Mouse (Mus musculus) left cerebral cortex, adult 18-20 months (tissue): Measurements from ENCODE around the gene Hist4h4. TPM values are rescaled to one million over a fixed set of nuclear protein-coding genes. Genes with fewer than 3 reads are reported as not detected.
A peak's percentile ranks its signal among the peaks of the same experiment; 100 is the strongest.

Experiments
- DNase-seq, 2 experiments: peaks; one replicate each; pipeline ENCODE4 v3.0.0; 2021 to 2022; ENCODE audit warnings: low spot score in 2 of 2, mixed read lengths in 1 of 2
- long read RNA-seq, 2 experiments: library from polyadenylated mRNA; stranded (forward); transcript quantifications; one replicate each; pipeline ENCODE4 v2.0.0; 2021
- total RNA-seq, 2 experiments: library from RNA; stranded (reverse); gene quantifications; 2 replicates each; pipeline ENCODE4 v1.2.3; 2021

Hist4h4 gene
- total RNA-seq, result 10 to 100 TPM; 11.3 to 13.2 TPM
- long read RNA-seq, experiment 1, result 0 reads
- long read RNA-seq, experiment 2, result 0 reads

- peak; percentile 95 for DNase-seq
Observed at GRCm38 (mm10) chr6:136803739-136804633, at the start of gene Hist4h4. Gene Hist4h4 (minus strand): TSS chr6:136804415.

- no peak for DNase-seq
Observed at GRCm38 (mm10) chr6:136852762-136853161, 48.5 kb upstream of the Hist4h4 start.

- DNase-seq, result no peak
Observed at GRCm38 (mm10) chr6:136852348-136852747, 48.1 kb upstream of the Hist4h4 start.

GRCm38 (mm10) chr6:136850267-136850666, 46.1 kb upstream of the Hist4h4 start:
- no peak for DNase-seq

- DNase-seq, result no peak
Observed at GRCm38 (mm10) chr6:136848971-136849370, 44.8 kb upstream of the Hist4h4 start.

GRCm38 (mm10) chr6:136848399-136848798, 44.2 kb upstream of the Hist4h4 start:
- no peak for DNase-seq

GRCm38 (mm10) chr6:136847790-136848189, 43.6 kb upstream of the Hist4h4 start:
- DNase-seq, result peak; percentile 42 to 55

GRCm38 (mm10) chr6:136847267-136847666, 43.1 kb upstream of the Hist4h4 start:
- DNase-seq, result no peak

GRCm38 (mm10) chr6:136845706-136846480, 41.7 kb upstream of the Hist4h4 start:
- DNase-seq, result no peak

GRCm38 (mm10) chr6:136844903-136845302, 40.7 kb upstream of the Hist4h4 start:
- DNase-seq, result no peak

GRCm38 (mm10) chr6:136837323-136837722, 33.1 kb upstream of the Hist4h4 start:
- no peak for DNase-seq

GRCm38 (mm10) chr6:136835352-136835751, 31.1 kb upstream of the Hist4h4 start, which contains the start of gene Smco3:
Gene Smco3 (minus strand): TSS chr6:136835452.
- DNase-seq, result no peak

GRCm38 (mm10) chr6:136831712-136832111, 27.5 kb upstream of the Hist4h4 start:
- DNase-seq, result no peak

- no peak for DNase-seq
Observed at GRCm38 (mm10) chr6:136828681-136829080, 24.5 kb upstream of the Hist4h4 start.

GRCm38 (mm10) chr6:136827881-136828561, 23.8 kb upstream of the Hist4h4 start, which contains the start of gene Wbp11:
Gene Wbp11 (minus strand): TSS chr6:136828233.
- DNase-seq, result peak; percentile 95 to 97

GRCm38 (mm10) chr6:136827516-136827880, 23.3 kb upstream of the Hist4h4 start, which contains the start of gene BC049715:
Gene BC049715 (plus strand): TSS chr6:136827626.
- no peak for DNase-seq

- no peak for DNase-seq
Observed at GRCm38 (mm10) chr6:136827116-136827515, 22.9 kb upstream of the Hist4h4 start.

GRCm38 (mm10) chr6:136824987-136825386, 20.8 kb upstream of the Hist4h4 start:
- DNase-seq, result no peak

GRCm38 (mm10) chr6:136821086-136821485, 16.9 kb upstream of the Hist4h4 start:
- no peak for DNase-seq

- no peak for DNase-seq
Observed at GRCm38 (mm10) chr6:136820381-136820780, 16.2 kb upstream of the Hist4h4 start.

GRCm38 (mm10) chr6:136817549-136817948, 13.3 kb upstream of the Hist4h4 start:
- DNase-seq, result peak; percentile 88 to 89
